Mouse (Mus musculus): ENCODE data around the gene H2-Ob.
"Not testable (repeated sequence)": the region's sequence is repeated elsewhere in the genome, so short reads cannot be mapped to it uniquely, and the experiment has no call there.

The H2-Ob gene

GRCm38 (mm10) chr17:34208421-34208820 lies 30.3 kb upstream of the H2-Ob start:
- no peak for DNase-seq

- peak in 1 of 2 experiments; percentile 17 for DNase-seq
Observed at GRCm38 (mm10) chr17:34209680-34210079, 29.0 kb upstream of the H2-Ob start.

GRCm38 (mm10) chr17:34210599-34210998 lies 28.1 kb upstream of the H2-Ob start:
- peak in 1 of 2 experiments; percentile 19 for DNase-seq

- peak in 1 of 2 experiments; percentile 21 for DNase-seq
Observed at GRCm38 (mm10) chr17:34211746-34212365, 26.8 kb upstream of the H2-Ob start.

GRCm38 (mm10) chr17:34213936-34214335 lies 24.8 kb upstream of the H2-Ob start:
- DNase-seq, result no peak

GRCm38 (mm10) chr17:34215176-34215575 lies 23.5 kb upstream of the H2-Ob start:
- peak in 1 of 2 experiments; percentile 13 for DNase-seq

- DNase-seq, result peak in 1 of 2 experiments; percentile 15
Observed at GRCm38 (mm10) chr17:34217216-34217928, 21.3 kb upstream of the H2-Ob start.

- no peak for DNase-seq
Observed at GRCm38 (mm10) chr17:34217986-34218385, 20.7 kb upstream of the H2-Ob start.

- DNase-seq, result peak in 1 of 2 experiments; percentile 66
Observed at GRCm38 (mm10) chr17:34218675-34219074, 20.0 kb upstream of the H2-Ob start.

- DNase-seq, result peak; percentile 55 to 72
Observed at GRCm38 (mm10) chr17:34219096-34219495, 19.6 kb upstream of the H2-Ob start.

GRCm38 (mm10) chr17:34219801-34220200 lies 18.9 kb upstream of the H2-Ob start:
- not testable (repeated sequence) for DNase-seq

- not testable (repeated sequence) for DNase-seq
Observed at GRCm38 (mm10) chr17:34220401-34220800, 18.3 kb upstream of the H2-Ob start.

- DNase-seq, result no peak
Observed at GRCm38 (mm10) chr17:34224816-34225215, 13.9 kb upstream of the H2-Ob start.

GRCm38 (mm10) chr17:34225426-34225825 lies 13.3 kb upstream of the H2-Ob start:
- DNase-seq, result no peak

GRCm38 (mm10) chr17:34225911-34226310 lies 12.8 kb upstream of the H2-Ob start:
- DNase-seq, result peak in 1 of 2 experiments; percentile 25

GRCm38 (mm10) chr17:34230971-34231370 lies 7.7 kb upstream of the H2-Ob start:
- DNase-seq, result not testable (repeated sequence)

- not testable (repeated sequence) for DNase-seq
Observed at GRCm38 (mm10) chr17:34232021-34232420, 6.7 kb upstream of the H2-Ob start.

- DNase-seq, result peak; percentile 76 to 84
Observed at GRCm38 (mm10) chr17:34234926-34235325, 3.8 kb upstream of the H2-Ob start.

- DNase-seq, result peak; percentile 64 to 76
Observed at GRCm38 (mm10) chr17:34236691-34237090, 2.0 kb upstream of the H2-Ob start.

- DNase-seq, result no peak
Observed at GRCm38 (mm10) chr17:34237741-34238140, 962 bp upstream of the H2-Ob start.

- DNase-seq, result no peak
Observed at GRCm38 (mm10) chr17:34239601-34240041, 918 bp downstream of the H2-Ob start.

GRCm38 (mm10) chr17:34240366-34240765 lies 1.7 kb downstream of the H2-Ob start:
- no peak for DNase-seq

- DNase-seq, result no peak
Observed at GRCm38 (mm10) chr17:34240916-34241315, 2.2 kb downstream of the H2-Ob start.

GRCm38 (mm10) chr17:34244656-34245055 lies 6.0 kb downstream of the H2-Ob start:
- no peak for DNase-seq
